7 mouse cellular contexts compared by ENCODE assay signal in genomic region chr19:54114588-54115317, GRCm38 (mm10).
DNase-seq lines count a peak whose midpoint lies in the region; ATAC-seq and TF ChIP-seq lines count a peak whose summit lies in the region.

No protein-coding gene starts in this region.

- peak overlapping the region; percentile 69 for H3K4me2 ChIP-seq in forebrain, postnatal 0 days (ENCODE audit: low read depth)
- peak overlapping the region; percentile 62 for H3K4me2 ChIP-seq in hindbrain, embryonic 12.5 days (replicated peaks)

- no peak overlapping the region for H3K27ac ChIP-seq in forebrain, postnatal 0 days (ENCODE audit: low read depth, low read length)
- H3K27ac ChIP-seq in hindbrain, embryonic 12.5 days = no peak overlapping the region
- no peak overlapping the region for H3K27ac ChIP-seq in macrophage

- peak overlapping the region; percentile 46 for H3K4me3 ChIP-seq in forebrain, postnatal 0 days (ENCODE audit: low read depth, low read length)
- H3K4me3 ChIP-seq in hindbrain, embryonic 12.5 days = peak overlapping the region; percentile 46
- peak overlapping the region; percentile 42 for H3K4me3 ChIP-seq in macrophage (ENCODE audit: inconsistent target)

- 8% methylated on average over 22 of the region's 22 CpGs for WGBS in forebrain, postnatal 0 days
- WGBS in hindbrain, embryonic 12.5 days = 10% methylated on average over 22 of the region's 22 CpGs
- 11% methylated on average over 22 of the region's 22 CpGs for WGBS in macrophage (ENCODE audit: missing documents)

- no peaks in the 10 kb centered on the region for H3K79me2 ChIP-seq in macrophage (ENCODE audit: inconsistent target)

- H3K27me3 ChIP-seq in forebrain, postnatal 0 days (ENCODE audit: insufficient read depth, low read length) = no peaks in the 10 kb centered on the region
- H3K27me3 ChIP-seq in hindbrain, embryonic 12.5 days = peaks cover 3% of the 10 kb centered on the region; the same call in 1 of the 2 replicates

- peak overlapping the region; percentile 50 for H3K9ac ChIP-seq in forebrain, postnatal 0 days
- H3K9ac ChIP-seq in hindbrain, embryonic 12.5 days = peak overlapping the region; percentile 25; the same call in 1 of the 2 replicates

- peak; percentile 2 for DNase-seq in cerebellum, adult 9-10 months
- peak; percentile 56 for DNase-seq in forebrain, postnatal 0 days
- DNase-seq in left cerebral cortex, adult 18-20 months (ENCODE audit: low spot score in 2 of 2) = peak; percentile 12 to 22
- peak; percentile 75 for DNase-seq in retina, embryonic 14.5 days (ENCODE audit: low spot score)

- TF ChIP-seq CTCF in forebrain, postnatal 0 days (IDR thresholded peaks at IDR 0.05; ENCODE audit: low read depth) = no peak

- H3K36me3 ChIP-seq in forebrain, postnatal 0 days (ENCODE audit: insufficient read depth) = no peaks in the 10 kb centered on the region
- H3K36me3 ChIP-seq in hindbrain, embryonic 12.5 days = no peaks in the 10 kb centered on the region
- no peaks in the 10 kb centered on the region for H3K36me3 ChIP-seq in macrophage (ENCODE audit: inconsistent target)

- H3K9me3 ChIP-seq in forebrain, postnatal 0 days (ENCODE audit: low read length) = no peaks in the 10 kb centered on the region
- H3K9me3 ChIP-seq in hindbrain, embryonic 12.5 days (replicated peaks) = 0 out of 2 replicates have a peak, but pooled peaks cover under 1% of the 10 kb centered on the region

- no peaks in the 10 kb centered on the region for H3K4me1 ChIP-seq in forebrain, postnatal 0 days (ENCODE audit: insufficient read depth)
- peaks cover 5% of the 10 kb centered on the region for H3K4me1 ChIP-seq in hindbrain, embryonic 12.5 days

- peak; percentile 65 for ATAC-seq in activated CD4-positive, CD25-positive, alpha-beta regulatory T cell, adult 4 months
- ATAC-seq in forebrain, postnatal 0 days = peak; percentile 82
- ATAC-seq in hindbrain, embryonic 12.5 days (ENCODE audit: low FRiP score) = peak; percentile 85

Comparison
In these comparisons a context has a peak if more than half of its experiments do, and no peak if none do; other contexts are left out.
1. DNase-seq: peak in every context shown above with its lines; median percentile 75 in retina, embryonic 14.5 days; 56 in forebrain, postnatal 0 days; 17 in left cerebral cortex, adult 18-20 months; 2 in cerebellum, adult 9-10 months.